Mouse (Mus musculus): ENCODE measurements around the gene Mtln. TPM values are rescaled to one million over a fixed set of nuclear protein-coding genes. Genes with fewer than 3 reads are reported as not detected.

Gene Mtln
- polyA plus RNA-seq (2012; rRNA removed; ENCODE audit: low replicate concordance) = 80.4 and 137 TPM in 2 replicates

GRCm38 (mm10) chr2:127791919-127792603 is at the start of gene Mtln:
Gene Mtln, minus strand, starts transcription at chr2:127792488.

GRCm38 (mm10) chr2:127838576-127838975 is 46.3 kb upstream of the Mtln start, which contains the start of gene Acoxl:
Gene Acoxl, plus strand, starts transcription at chr2:127838876.

DNA sequence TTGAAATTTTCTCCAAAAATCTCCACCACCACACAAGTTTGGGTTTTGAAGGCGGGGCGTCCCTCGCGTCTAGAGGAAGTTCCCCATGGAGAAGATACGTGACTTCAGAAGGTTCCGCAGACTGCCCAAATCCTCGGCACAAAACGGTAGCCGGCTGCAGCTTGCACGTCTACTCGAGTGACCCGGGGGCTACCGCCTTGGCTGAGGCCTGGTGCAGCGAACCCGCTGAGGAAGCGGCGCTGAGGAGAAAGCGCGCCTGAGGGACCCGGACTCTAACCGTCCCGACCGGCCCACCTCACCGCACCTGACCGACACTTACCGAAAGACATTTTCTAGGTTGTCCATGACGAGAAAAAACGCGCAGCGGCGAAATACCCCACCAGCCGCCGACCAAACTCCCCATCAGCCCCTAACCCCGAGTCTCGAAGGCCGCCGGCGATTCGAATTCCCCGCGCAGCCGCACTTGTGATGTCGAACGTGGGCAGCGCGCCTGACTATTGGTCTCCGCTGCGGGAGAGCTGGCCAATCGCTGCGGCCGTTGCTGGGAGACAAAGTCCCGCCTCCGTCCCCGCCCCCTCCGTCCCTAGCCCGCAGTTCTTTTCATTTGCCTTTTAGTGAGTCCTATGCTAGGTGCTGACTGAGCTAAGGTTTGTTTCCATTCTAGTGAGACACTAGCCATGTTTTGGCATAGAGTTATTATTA is 39.3 kb upstream of the Mtln start, which contains the start of gene Bub1:
Gene Bub1 (minus strand): TSS at position 465 of the 702 bp plus-strand sequence.

DNA sequence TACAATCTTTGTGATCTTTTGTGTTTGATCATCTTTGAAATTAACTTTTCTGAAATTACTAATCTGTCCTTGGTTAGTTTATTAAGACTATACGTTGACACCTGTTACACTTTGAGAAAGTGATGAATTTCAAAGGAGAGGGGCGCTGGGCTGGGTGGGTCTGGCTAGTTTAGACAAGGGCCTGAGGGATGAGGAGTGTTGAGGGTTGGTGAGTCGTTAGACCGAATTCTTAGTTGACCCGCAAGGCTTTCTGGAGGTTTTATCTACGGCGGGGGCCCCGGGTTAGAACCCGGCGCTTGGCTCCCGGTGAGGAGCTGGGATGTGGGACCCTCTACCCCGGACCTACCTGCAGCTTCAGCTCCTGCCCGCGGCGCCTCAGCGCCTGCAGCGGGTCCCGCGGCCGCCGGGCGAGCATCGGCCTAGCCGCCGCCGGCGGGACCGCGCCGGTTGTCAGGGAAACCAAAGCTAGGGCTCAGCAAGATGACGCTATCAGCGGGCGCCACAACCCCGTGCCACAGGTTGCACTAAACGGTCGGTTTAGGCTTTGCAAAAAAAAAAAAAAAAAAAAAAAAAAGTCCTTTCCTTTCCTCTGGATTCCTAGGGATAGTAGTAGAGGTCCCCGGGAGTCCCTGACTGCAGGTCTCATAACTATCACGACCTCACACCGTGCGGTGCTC is 3.7 kb downstream of the Mtln start, which contains the start of gene Nphp1:
Gene Nphp1 (minus strand): TSS at position 458 of the 677 bp plus-strand sequence.

Other genes starting within 250 kb of the Mtln start
- 2.1 and 4.3 TPM in 2 replicates for gene Zfp661, start 205.4 kb downstream of the Mtln start, polyA plus RNA-seq (2012; rRNA removed; ENCODE audit: low replicate concordance)
- 54.5 and 60.4 TPM in 2 replicates for gene Mrps5, start 205.3 kb downstream of the Mtln start, polyA plus RNA-seq (2012; rRNA removed; ENCODE audit: low replicate concordance)
- 3.0 and 4.9 TPM in 2 replicates for gene Mal, start 135.8 kb downstream of the Mtln start, polyA plus RNA-seq (2012; rRNA removed; ENCODE audit: low replicate concordance)
- 15.2 and 20.5 TPM in 2 replicates for gene Mall, start 62.6 kb downstream of the Mtln start, polyA plus RNA-seq (2012; rRNA removed; ENCODE audit: low replicate concordance)
- 5.1 and 14.2 TPM in 2 replicates for gene Nphp1, start 3.6 kb downstream of the Mtln start, polyA plus RNA-seq (2012; rRNA removed; ENCODE audit: low replicate concordance)
- 0.17 and 0.18 TPM in 2 replicates for gene Bub1, start 39.4 kb upstream of the Mtln start, polyA plus RNA-seq (2012; rRNA removed; ENCODE audit: low replicate concordance)
- 0.48 and 0.86 TPM in 2 replicates for gene Acoxl, start 46.4 kb upstream of the Mtln start, polyA plus RNA-seq (2012; rRNA removed; ENCODE audit: low replicate concordance)